Mouse (Mus musculus): Measurements from ENCODE around the gene Slc1a2. TPM values are rescaled to one million over a fixed set of nuclear protein-coding genes. Genes with fewer than 3 reads are reported as not detected.

The Slc1a2 gene
- polyA plus RNA-seq, 1 experiment from 2014 or later, result 7.9 TPM

- no peaks in the 10 kb centered on the region for H3K9me3 ChIP-seq (replicated peaks)
- H3K36me3 ChIP-seq, result no peaks in the 10 kb centered on the region
- H3K4me1 ChIP-seq, result peaks cover 4% of the 10 kb centered on the region
- H3K27ac ChIP-seq (replicated peaks), result no peak overlapping the region
- no peak for DNase-seq (ENCODE audit: low spot score)
- H3K27me3 ChIP-seq (ENCODE audit: low read depth, poor library complexity, severe bottlenecking), result no peaks in the 10 kb centered on the region
- H3K4me3 ChIP-seq, result no peak overlapping the region
- WGBS, result 77% methylated on average over 6 of the region's 6 CpGs
These were observed 156.9 kb downstream of the Slc1a2 start for GRCm38 (mm10) chr2:102815289-102815809.

DNA sequence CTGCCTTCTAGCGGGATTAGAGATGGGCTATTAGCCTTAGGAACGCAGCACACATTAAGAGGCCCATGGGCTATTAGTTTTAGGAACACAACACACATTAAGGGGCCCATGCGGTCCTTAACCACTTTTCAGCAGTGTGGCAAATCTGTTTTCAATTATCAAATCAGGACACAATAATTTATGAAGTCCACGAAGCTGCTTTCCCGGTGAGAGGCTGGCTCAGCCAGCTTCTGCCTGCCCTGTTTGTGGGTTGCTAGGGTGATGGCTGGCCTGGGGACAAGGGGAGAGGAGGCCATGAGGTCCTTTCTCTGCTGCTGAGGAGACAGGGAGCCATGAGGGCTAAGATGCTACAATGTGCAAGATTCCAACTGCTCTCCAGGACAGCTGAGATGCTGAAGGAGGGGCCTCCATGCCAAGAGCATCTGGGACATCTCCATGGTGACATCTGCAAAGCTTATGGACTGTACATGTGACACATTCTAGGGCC is 161.8 kb downstream of the Slc1a2 start:
- 79% methylated on average over 5 of the region's 5 CpGs for WGBS
- H3K27ac ChIP-seq (replicated peaks), result no peak overlapping the region; the same call in 1 of the 2 replicates
- H3K36me3 ChIP-seq, result no peaks in the 10 kb centered on the region
- H3K4me3 ChIP-seq, result no peak overlapping the region
- peaks cover 6% of the 10 kb centered on the region for H3K4me1 ChIP-seq
- H3K27me3 ChIP-seq (ENCODE audit: low read depth, poor library complexity, severe bottlenecking), result no peaks in the 10 kb centered on the region
- H3K9me3 ChIP-seq (replicated peaks), result no peaks in the 10 kb centered on the region
- DNase-seq (ENCODE audit: low spot score), result no peak

GRCm38 (mm10) chr2:102820790-102821189 is 162.3 kb downstream of the Slc1a2 start:
- Histone ChIP-seq H3K4me3 (no peak overlapping the region), H3K9me3 (replicated peaks) (no peaks in the 10 kb centered on the region), H3K4me1 (peaks cover 6% of the 10 kb centered on the region), H3K27me3 (ENCODE audit: low read depth, poor library complexity, severe bottlenecking) (no peaks in the 10 kb centered on the region), H3K36me3 (no peaks in the 10 kb centered on the region), H3K27ac (replicated peaks) (no peak overlapping the region)
- 91% methylated on average over 8 of the region's 8 CpGs for WGBS
- no peak for DNase-seq (ENCODE audit: low spot score)

DNA sequence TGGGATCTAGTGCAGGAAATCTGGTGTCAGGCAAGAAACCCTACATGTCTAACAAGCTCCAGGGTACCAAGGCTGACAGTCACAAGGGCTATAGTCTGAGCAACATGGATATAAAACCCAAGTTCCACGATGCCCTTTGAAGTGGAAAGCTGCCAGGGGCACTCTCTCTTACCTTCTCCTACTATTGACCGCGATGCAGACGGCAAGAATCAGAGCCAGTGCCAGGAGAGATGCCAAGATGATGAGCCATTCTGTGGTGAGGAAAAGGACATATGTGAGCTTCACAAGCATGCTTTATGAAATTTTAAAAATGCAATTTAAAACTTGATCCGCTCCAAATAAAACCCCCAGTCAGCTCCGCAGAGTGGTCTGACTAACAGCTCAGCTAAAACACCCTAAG is 163.6 kb downstream of the Slc1a2 start:
- peaks cover 6% of the 10 kb centered on the region for H3K4me1 ChIP-seq
- no peak for DNase-seq (ENCODE audit: low spot score)
- H3K27ac ChIP-seq (replicated peaks), result no peak overlapping the region
- no peaks in the 10 kb centered on the region for H3K27me3 ChIP-seq (ENCODE audit: low read depth, poor library complexity, severe bottlenecking)
- no peak overlapping the region for H3K4me3 ChIP-seq
- no peaks in the 10 kb centered on the region for H3K9me3 ChIP-seq (replicated peaks)
- whole genome bisulfite sequencing, result 95% methylated on average over 6 of the region's 6 CpGs
- H3K36me3 ChIP-seq, result no peaks in the 10 kb centered on the region

DNA sequence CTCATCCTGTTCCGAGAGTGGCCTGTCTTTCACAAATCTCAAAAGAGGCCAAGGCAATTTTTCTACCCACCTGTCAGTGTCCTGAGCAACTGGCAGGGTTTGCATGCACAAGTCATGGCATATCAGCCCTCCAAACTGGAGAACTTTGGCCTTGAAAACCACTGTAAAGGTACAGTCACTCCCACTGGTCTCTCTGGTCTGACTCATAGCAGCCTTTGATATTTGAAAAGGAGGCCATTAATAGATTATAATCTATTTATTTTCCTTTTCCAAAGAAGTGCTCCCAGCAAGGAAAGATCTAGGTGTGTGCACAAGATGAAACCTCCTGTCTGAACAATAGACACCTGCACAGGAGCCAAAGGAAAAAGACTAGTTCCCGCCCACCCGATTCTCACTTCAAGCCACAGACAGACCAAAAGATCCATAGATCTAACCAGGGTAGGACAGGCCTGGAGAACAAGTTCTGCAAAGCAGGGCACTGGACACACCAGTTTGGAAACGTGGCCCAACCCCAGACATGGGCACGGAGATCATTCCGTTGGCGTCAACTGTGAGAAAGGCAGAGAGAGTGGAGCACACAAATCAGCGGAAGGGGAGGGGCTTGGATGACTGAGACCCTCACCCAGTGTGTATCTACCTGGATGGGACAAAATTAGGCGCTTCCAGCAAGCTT is 167.6 kb downstream of the Slc1a2 start:
- Histone ChIP-seq H3K4me1 (no peaks in the 10 kb centered on the region), H3K9me3 (replicated peaks) (no peaks in the 10 kb centered on the region), H3K36me3 (no peaks in the 10 kb centered on the region), H3K4me3 (no peak overlapping the region), H3K27ac (replicated peaks) (no peak overlapping the region), H3K27me3 (ENCODE audit: low read depth, poor library complexity, severe bottlenecking) (no peaks in the 10 kb centered on the region)
- WGBS, result 89% methylated on average over 9 of the region's 9 CpGs
- DNase-seq (ENCODE audit: low spot score), result no peak

DNA sequence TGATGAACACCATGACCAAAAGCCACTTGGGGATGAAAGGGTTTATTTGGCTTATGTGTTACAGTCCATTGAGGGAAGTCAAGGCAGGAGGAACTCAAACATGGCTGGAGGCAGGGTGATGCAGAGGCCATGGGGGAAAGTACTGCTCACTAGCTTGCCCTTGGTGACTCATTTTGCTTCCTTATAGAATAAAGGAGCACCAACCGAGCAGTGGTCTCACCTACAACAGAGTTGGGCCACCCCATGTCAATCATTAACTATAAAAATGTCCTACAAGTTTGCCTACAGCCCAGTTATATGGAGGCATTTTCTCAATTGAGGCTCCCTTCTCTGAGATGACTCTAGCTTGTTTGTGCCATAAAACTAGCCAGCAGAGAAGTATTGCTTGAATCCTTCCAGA is 169.4 kb downstream of the Slc1a2 start:
- no peak overlapping the region for H3K4me3 ChIP-seq
- H3K4me1 ChIP-seq, result no peaks in the 10 kb centered on the region
- H3K36me3 ChIP-seq, result no peaks in the 10 kb centered on the region
- no peaks in the 10 kb centered on the region for H3K27me3 ChIP-seq (ENCODE audit: low read depth, poor library complexity, severe bottlenecking)
- H3K27ac ChIP-seq (replicated peaks), result no peak overlapping the region
- no peak for DNase-seq (ENCODE audit: low spot score)
- no peaks in the 10 kb centered on the region for H3K9me3 ChIP-seq (replicated peaks)
- WGBS, result 78% methylated on average over 1 of the region's 1 CpGs

GRCm38 (mm10) chr2:102828381-102828780 is 169.9 kb downstream of the Slc1a2 start:
- H3K4me1 ChIP-seq, result no peaks in the 10 kb centered on the region
- WGBS, result 96% methylated on average over 7 of the region's 7 CpGs
- no peaks in the 10 kb centered on the region for H3K27me3 ChIP-seq (ENCODE audit: low read depth, poor library complexity, severe bottlenecking)
- no peak overlapping the region for H3K4me3 ChIP-seq
- no peaks in the 10 kb centered on the region for H3K36me3 ChIP-seq
- no peak for DNase-seq (ENCODE audit: low spot score)
- H3K27ac ChIP-seq (replicated peaks), result no peak overlapping the region
- H3K9me3 ChIP-seq (replicated peaks), result no peaks in the 10 kb centered on the region

DNA sequence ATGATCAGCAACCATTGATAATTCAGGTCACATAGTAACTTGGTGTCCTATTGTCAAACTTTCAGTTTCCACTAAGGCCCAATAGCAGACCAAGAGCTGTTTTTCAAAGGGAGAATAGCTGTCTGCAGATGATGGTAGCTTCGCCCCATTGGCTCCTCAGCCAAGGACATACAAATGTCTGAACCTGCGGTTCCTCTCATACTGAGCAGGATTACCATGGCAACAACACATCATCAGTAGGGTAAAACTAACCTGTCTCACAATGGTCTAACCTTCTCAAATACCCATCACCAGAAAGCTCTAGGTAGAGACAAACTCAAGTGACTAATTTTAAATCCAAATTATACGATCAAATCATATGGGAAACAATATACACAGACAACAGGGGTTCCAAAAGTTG is 170.7 kb downstream of the Slc1a2 start:
- no peak overlapping the region for H3K4me3 ChIP-seq
- WGBS, result 84% methylated on average over 3 of the region's 3 CpGs
- H3K27me3 ChIP-seq (ENCODE audit: low read depth, poor library complexity, severe bottlenecking), result no peaks in the 10 kb centered on the region
- no peaks in the 10 kb centered on the region for H3K9me3 ChIP-seq (replicated peaks)
- no peaks in the 10 kb centered on the region for H3K4me1 ChIP-seq
- H3K36me3 ChIP-seq, result no peaks in the 10 kb centered on the region
- H3K27ac ChIP-seq (replicated peaks), result no peak overlapping the region
- DNase-seq (ENCODE audit: low spot score), result no peak

DNA sequence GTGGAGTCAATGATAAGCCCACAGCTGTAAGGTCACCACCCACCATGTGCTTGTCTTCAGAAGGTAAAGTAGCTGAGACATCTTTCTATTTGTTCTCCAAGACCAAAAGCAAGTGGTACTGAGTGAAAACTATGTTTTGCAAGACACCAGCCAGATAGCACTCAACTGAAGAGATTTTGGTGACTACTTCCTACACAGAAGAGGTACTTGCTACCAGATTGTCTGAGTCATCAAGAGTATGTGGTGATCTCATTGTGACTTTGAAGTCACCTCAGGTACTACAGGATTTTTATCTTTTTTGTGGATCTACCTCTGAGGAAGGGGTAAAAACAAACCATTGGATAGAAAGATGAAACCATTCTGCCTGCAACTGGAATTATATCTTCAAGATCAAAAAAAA is 173.1 kb downstream of the Slc1a2 start:
- Histone ChIP-seq H3K27ac (replicated peaks) (no peak overlapping the region), H3K4me3 (no peak overlapping the region), H3K36me3 (no peaks in the 10 kb centered on the region), H3K9me3 (replicated peaks) (no peaks in the 10 kb centered on the region), H3K27me3 (ENCODE audit: low read depth, poor library complexity, severe bottlenecking) (no peaks in the 10 kb centered on the region), H3K4me1 (no peaks in the 10 kb centered on the region)
- no peak for DNase-seq (ENCODE audit: low spot score)

DNA sequence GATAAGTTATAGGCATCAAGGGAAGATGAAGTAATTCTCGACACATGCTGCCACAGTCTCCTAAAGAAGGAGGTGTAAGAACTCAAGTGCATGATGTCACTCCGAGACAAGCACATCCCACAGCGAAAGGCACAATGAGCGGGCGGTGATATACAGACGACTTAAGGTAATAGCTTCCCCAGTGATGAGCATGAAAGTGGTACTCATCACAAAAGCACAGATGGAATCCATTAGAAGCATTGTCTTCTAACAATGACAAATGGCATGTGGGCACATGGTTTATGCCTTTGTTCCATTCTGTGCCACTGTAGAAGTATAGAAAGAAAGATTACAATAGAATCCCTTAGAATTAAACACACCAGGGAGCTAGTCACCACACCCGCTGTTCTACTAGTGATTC is 179.7 kb downstream of the Slc1a2 start:
- WGBS, result 85% methylated on average over 7 of the region's 7 CpGs
- Histone ChIP-seq H3K27ac (replicated peaks) (no peak overlapping the region), H3K9me3 (replicated peaks) (no peaks in the 10 kb centered on the region), H3K36me3 (no peaks in the 10 kb centered on the region), H3K4me1 (no peaks in the 10 kb centered on the region), H3K27me3 (ENCODE audit: low read depth, poor library complexity, severe bottlenecking) (no peaks in the 10 kb centered on the region), H3K4me3 (no peak overlapping the region)
- DNase-seq (ENCODE audit: low spot score), result no peak

Other genes with a start within 250 kb of the Slc1a2 start
- gene Fjx1, start 206.2 kb upstream of the Slc1a2 start, polyA plus RNA-seq (2016; fragmentation: Nextera tagmentation; extraction: Ambion mirVana), result 17.1 and 21.6 TPM in 2 replicates
- gene Pamr1, start 108.6 kb upstream of the Slc1a2 start, polyA plus RNA-seq (2016; fragmentation: Nextera tagmentation; extraction: Ambion mirVana), result 0.39 and 1.0 TPM in 2 replicates
- 2.9 and 3.4 TPM in 2 replicates for gene Cd44, start 243.0 kb downstream of the Slc1a2 start, polyA plus RNA-seq (2016; fragmentation: Nextera tagmentation; extraction: Ambion mirVana)

Data from midbrain, embryonic 10.5 days (tissue).